Mouse (Mus musculus): Measurements from ENCODE around the gene Kif18b.

The Kif18b gene

DNA sequence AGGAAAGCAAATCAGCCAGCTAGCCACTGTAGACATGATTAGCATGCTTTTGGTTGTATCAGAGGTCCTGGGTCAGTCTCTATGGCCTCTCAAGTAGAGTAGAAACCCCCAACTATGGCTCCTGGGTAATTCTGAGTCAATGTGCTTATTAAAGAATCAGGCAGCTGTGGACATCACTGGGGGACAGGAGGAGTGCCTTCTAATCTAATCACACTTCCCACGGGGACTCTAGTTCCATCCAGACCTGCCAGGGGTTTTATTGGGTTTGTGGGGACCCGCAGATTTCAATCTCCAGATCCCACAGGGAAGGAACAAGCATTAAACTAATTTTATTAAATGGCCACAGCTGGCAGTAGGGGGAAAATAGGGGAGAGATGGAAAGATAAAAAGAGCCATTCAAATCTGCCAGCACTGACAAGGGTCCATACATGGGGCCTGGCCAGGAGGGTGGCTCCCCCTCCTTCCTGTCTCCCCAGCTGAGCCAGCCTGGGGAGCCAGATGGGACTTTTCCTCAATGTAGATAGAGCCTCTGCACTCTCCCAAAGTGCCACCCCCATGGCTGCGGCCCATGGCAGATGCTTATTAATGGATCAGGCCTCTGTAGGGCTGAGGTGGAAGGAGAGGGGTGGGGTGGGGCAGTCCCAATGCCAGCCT is 12.7 kb upstream of the Kif18b start:
- DNase-seq, result no peak

DNA sequence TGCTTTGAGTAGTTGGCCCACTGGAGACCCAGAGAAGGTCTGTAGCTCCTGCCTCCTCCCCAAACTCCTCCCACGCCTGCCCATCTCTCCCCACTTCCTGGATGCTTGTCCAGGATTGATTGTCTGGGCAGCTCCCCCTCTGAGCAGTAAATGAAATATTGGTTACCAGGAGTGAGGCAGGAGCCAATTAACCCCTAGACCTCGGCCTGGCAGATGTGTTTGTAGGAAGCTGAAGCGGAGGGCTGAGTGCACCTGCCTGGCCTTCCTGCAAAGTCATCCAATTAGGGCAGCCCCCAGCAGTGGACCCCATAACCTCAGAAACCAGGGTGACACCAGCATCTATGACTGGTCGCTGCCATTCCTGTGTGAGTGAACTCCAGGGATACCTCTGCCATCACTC is 11.3 kb upstream of the Kif18b start:
- no peak for DNase-seq

DNA sequence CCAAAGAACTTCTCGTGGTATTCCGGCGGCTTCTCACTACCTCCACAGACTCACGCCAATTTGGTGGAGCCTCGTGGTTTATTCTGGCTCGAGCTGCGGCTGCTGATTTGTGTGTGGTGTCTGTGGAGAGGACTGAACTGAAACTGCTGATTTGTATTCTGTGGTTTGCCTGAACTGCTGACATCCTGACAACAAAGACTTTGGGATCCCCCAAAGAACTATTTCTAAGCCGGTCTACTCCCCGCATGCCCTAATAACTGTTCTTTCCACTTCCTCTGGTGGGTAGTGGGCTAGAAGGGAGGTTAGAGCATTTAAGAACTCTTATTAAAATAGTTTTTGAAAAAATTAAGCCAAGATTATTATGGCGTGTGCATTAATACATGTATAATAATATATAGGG is 5.7 kb upstream of the Kif18b start:
- no peak for DNase-seq

DNA sequence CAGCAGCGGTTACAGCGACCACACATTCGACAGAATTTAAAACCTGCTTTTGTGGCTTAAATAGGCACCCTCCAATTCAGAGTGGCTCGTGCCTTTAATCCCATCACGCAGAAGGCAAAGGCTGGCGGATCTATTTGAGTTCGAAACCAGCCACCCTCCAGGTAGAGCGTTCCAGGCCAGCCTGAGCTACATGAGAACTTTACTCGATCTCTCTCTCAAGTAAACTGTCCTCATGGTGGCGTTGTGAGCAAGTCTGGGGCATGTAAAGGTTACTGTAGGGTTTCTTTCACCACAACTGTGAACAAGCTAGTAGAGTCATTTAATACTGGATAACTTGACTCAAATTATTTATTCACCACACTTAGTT is 410 bp upstream of the Kif18b start:
- no peak for DNase-seq

DNA sequence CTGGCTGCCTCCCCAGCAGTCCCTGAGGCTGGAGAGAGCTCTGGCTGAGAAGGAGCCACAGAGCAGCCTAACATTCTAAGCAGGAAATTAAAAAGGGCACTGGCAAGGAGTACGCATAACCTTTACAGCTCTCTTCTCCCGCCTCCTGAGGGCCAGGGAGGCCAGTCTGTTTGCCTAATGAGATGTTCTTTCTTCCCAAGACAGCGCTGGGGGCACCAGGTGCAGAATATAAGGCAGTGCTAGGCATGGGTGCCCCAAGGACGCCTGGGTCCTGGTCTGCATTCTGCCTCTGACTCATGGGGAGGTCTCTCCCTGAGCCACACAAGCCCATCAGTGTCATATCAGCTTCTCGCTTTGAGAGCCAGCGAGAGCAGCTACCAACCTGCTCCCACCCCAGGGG is 3.4 kb downstream of the Kif18b start:
- DNase-seq, result peak; percentile 70

DNA sequence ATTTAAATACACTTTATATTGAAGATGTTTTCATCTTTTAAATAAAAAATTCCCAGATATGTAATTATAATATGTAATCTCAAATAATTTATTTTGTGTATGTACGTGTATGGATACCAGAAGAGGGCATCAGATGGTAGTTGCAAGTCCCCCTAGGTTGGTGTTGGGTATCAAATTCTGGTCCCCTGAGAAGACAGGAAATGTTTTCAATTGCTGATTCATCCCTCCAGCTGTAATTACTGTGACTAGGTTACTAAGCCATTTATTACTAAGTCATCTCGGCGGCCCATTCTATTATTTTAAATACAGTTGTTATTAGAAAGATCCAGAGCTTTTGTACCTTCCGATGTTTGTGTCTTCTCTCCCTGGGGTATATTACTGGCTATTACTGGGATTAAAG is 6.8 kb downstream of the Kif18b start:
- peak; percentile 4 for DNase-seq

DNA sequence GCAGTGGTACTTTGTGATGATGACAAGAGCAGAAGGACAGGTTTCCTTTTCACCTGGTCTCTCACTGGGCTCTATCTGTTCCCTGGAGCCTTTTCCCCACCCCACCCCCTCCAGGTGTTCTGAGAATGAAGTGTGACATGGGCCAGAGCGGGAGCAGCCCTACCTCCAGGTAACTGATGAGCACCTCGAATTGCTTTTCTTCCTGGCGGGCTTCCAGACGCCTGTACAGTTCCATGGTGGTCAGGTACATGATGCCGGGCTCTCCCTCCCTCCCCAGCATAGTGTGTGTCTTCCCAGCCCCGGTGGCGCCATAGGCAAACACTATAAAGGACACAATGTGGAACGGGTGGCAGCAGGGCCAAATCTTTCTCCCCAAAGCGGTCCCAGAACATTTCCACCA is 9.5 kb downstream of the Kif18b start:
- DNase-seq, result peak; percentile 84

DNA sequence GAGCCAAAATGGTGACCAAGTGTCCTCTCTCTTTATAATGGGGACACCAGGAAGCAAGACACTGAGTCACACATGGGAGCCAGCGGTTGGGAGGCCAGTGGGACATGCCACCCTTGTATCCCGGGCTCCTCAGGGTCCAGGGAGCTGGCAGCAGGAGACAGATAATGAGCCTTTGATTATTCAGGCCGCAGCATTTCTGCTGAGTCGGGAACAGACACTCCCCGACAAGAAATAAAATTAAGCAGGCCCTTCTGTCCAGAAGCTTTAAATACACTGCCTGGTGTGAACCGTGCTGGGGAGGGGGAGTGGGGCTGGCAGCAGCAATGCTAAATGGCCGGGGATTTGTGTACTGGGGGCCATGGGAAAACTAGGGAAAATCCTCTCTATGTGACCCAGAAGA is 13.5 kb downstream of the Kif18b start:
- peak; percentile 62 for DNase-seq

DNA sequence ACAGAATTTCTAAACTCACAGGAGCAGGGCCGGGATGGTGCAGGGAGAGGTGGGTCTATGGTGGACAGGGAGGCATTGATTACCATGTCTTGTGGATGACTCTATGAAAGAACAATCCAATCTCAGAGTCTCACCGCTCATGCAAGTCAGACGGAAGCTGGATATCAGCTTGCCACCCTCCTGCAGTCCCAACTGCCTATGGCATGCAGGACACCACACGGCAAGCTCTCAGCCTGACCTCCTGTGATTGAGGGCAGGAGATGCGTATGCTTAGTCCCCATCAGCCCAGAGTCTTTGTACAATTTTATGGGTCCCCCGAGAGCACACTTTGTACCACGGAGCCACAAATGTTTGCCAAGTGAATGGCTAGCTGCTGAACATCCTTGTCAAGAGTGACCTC is 21.3 kb downstream of the Kif18b start:
- peak; percentile 63 for DNase-seq

DNA sequence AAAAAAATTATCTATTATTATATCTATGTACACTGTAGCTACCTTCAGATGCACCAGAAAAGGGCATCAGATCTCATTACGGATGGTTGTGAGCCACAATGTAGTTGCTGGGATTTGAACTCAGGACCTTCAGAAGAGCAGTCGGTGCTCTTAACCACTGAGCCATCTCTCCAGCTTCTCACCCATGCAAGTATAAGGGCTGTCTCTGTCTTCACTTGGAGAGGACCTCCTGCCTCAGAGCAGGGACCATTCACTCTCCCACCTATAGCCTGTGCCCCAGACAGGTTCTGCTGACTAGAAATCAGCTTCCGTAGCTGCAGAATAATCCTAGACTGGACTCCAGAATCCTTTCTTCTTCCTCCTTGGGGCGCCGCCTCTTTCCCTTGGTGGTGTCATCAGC is 22.8 kb downstream of the Kif18b start:
- DNase-seq, result no peak

DNA sequence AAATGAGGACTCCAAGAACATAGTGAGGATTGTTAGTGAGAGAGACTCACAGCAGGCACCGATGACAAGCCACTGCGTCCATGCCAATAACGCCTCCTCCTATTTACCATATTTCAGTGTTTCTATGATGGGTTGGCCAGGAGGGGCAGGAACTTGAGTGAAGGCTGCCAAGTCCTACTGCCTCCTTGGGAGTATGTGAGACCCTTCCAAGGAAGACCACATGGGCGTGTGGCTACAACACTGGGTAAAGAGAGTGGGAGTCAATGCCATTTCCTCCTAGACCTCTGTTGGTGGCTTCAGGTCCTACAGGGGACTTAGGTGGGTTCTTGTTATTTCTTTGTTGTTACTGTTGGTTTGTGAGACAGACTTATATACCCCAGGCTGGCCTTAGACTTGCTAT is 23.7 kb downstream of the Kif18b start:
- DNase-seq, result peak; percentile 84

DNA sequence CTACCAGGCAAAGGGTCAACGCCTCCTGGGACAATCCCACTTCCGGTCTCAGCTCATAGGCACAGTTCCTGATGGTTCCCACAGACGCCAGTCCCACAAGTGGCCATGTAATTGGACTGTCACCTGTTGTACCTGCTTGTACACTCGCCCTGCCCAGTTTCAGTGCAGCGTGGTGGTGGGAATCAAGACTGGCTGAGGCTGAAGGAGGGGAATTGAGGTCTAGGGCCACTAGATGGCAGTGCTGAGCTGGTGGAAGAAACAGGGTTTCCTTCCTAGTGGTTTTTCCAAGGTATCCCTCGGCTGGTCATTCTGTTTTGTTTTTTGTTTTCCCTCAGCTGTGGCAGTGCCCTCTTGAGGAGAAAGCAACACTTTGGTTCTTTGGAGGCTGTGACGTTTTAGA is 24.2 kb downstream of the Kif18b start, which contains the start of gene Gfap:
Gene Gfap, minus strand, starts transcription at position 150 of the 400 bp plus-strand sequence.
- peak; percentile 95 for DNase-seq

DNA sequence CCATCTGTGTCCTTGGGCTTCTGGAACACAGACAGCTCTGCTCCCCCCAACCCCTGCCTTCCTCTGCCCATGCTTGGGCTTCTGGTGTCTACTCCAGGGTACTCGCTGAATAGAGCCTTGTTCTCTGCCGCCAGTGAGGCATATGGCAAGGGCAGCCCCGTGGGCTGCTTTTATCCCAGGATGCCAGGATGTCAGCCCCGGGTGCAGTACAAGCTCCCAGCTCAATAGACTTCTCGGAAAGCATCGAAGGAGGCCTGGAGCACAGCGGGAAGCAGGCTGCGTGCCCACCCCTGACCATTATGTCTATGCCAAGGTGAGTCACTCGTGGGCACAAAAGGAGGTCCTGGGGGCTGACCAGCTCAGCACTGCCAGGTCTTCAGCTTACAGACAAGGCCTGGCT is 26.5 kb downstream of the Kif18b start:
- DNase-seq, result peak; percentile 85

DNA sequence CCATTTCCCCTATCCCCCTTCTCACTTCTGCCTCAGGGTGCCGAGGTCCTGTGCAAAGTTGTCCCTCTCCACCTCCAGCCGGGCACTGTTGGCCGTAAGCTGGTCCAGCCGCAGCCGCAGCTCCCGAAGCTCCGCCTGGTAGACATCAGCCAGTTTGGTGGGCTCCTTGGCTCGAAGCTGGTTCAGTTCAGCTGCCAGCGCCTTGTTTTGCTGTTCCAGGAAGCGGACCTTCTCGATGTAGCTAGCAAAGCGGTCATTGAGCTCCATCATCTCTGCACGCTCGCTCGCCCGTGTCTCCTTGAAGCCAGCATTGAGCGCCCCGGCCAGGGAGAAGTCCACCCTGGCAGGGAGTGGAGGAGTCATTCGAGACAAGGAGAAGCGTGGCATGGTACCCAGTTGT is 28.3 kb downstream of the Kif18b start:
- no peak for DNase-seq

DNA sequence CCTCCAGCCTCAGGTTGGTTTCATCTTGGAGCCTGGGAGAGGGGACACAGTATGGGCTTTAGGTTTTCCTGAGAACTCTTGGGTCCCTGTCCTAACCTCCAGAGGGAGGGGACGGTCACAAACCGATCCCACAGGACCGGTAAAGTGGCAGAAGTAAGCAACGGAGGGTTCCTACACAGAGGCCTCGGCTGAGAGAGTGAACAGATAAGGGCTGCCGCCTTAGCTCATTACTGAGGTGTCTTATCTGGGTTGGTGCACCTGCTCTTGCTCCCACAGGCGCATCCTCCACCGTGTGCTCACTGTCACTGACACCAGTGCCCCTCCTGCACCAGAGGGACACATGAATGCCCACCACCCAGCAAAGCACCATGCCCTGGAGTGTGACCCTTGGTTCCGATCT is 29.1 kb downstream of the Kif18b start:
- DNase-seq, result peak; percentile 73

DNA sequence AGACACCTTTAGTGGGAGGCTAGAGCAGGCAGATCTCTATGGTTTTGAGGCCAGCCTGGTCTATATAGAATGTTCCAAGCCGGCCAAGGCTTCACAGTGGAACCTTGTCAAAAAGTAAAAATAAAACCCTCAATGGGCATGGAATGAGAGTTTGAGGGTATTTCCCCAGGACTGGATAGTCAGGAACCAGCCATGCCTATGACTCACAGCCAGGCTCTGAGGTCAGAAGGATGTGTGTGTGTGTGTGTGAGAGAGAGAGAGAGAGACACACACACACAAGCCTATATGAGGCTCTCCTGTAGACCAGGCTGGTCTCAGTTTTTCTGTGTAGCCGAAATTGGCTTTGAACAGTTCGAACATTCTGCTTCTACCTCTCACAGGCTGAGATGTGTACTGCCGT is 30.2 kb downstream of the Kif18b start:
- DNase-seq, result no peak

DNA sequence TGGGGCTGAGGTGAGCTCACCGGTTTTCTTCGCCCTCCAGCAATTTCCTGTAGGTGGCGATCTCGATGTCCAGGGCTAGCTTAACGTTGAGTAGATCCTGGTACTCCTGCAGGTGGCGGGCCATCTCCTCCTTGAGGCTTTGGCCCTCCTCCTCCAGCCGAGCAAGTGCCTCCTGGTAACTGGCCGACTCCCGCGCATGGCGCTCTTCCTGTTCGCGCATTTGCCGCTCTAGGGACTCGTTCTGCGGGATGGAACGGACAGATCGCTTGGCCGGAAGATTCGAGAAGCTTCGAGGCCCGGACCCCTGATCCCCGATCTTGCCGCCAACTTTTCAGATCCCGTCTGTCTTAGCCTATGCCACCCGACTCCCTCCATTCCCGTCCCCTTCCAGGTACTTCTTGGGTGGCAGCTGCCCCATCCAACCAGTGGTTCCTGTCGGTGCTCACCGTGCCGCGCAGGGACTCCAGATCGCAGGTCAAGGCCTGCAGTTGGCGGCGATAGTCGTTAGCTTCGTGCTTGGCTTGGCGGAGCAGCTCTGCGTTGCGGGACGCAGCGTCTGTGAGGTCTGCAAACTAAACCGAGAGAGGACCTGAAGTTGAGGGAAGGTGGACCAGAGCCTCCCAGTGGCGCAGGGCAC is 31.8 kb downstream of the Kif18b start:
- peak; percentile 96 for DNase-seq

DNA sequence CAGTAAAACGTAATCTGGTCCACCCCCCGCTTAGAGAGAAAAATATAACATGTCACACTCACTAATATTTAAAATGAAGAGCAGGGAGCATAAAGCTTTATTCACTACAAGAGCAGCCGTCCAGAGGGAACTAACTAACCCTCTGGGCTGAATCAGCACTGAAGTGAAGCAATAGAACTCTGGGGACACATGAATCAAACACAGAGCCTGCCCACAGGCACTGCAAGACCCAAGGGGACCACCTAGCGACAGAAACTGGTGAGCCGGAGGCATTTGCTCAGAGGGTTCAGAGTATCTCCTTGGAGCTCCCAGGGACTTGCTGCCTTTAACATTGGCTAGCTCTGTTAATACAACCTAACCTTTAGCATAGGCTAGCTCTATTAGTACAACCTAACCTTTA is 34.8 kb downstream of the Kif18b start:
- DNase-seq, result no peak

DNA sequence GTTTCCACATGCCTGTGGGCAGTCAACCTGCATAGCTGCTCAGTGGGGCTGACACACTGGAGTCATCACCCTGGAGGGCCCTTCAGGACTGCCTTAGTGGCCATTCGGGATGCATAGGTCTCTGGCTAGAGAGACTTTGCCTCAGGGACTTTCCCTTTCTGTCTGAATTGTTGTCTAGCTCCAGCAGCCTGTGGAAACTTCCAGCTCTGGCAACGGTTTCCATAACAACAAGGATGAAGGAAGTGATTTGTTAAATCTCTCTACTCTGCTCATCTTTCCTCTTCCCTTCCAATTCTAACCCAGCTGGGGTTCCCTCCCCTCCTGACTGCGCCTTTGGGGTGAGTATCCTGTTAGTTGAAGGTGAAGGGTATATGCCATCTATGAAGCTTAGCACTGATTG is 36.8 kb downstream of the Kif18b start:
- no peak for DNase-seq

DNA sequence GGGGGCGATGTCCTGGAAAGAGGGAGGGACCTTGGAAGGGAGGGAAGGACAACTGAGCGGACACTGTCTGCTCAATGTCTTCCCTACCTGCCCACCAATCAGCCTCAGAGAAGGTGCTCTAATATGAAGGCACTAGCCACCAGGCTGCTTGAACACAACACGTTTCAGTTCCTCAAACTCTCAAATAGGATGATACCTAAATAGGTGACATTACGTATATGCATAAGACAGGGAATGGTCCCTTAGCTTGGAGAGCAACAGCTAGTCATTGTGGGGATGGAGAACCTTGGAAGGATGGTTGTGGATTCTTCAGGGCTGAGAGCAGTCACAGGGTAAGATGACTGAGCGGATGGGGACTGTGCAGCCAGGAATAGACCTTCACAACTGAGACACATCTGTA is 37.5 kb downstream of the Kif18b start:
- DNase-seq, result no peak

DNA sequence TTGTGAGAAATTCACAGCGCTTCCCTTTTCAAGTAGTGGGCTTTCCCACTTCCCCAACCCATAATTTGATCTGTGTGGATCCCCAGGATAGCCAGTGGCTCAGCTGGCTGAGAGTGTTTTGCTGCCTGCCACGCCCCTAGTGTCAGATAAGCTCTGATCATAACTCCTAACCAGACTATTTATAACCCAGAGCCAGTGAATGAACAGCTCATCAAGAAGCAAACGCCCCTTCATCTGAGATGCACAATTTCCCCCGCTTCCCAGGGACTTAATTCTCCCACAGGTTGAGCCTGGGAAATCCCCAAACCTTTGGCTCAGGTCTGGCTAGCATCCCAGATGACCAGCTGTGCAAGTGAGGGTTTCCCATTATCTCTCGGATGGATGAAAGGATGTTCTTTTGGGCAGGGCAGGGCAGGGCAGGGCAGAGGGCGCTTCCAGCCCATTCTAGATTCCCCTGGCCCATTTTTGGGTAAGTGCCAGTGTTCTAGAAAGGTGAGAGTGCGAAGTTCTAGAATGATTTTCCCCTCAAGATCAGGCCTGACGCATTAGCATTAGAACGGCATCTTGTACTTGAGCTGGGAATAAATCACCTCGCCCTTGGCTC is 40.2 kb downstream of the Kif18b start, which contains the start of gene Fam187a:
Gene Fam187a, plus strand, starts transcription at position 554 of the 604 bp plus-strand sequence.
- DNase-seq, result no peak

DNA sequence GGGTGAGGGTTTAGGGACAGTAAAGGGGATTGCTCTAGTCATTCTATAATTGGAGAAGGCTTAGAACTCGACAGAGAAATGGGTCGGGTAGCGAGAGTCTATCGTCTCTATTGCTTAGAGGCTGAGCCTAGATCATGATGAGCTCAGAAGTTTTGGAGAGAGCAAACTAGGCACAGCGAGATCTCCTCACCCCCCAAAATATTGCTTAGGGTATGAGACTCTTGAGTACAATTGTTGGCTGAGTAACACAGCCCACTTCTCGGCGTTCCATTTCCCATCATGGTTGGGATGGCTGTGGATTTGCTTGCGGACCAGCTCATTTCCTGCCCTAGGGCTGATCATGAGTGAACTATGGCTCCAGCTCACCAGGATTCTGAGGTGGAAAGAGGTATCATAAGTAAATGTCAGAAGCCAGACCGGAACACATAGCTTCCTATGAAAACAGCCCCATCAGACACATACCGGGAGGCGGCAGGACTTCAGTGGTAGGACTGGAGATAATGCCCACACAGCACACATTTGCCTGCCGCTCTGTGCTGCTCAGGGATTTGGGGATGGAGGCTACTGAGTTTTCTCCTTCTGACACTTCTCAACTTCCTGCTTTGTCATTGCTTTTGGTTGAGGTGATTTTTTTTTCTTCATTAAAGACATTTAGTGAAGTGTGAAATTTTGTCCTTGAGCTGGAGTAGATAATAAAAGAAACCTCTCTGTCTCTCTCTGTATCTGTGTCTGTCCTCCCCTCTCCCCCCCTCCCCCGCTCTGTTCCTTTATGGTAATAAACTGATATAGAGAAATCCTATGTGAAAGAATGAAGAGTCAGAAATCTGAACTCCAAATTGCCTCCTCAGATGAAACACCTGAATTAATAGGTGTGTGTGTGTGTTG is 43.4 kb downstream of the Kif18b start:
- DNase-seq, result no peak

DNA sequence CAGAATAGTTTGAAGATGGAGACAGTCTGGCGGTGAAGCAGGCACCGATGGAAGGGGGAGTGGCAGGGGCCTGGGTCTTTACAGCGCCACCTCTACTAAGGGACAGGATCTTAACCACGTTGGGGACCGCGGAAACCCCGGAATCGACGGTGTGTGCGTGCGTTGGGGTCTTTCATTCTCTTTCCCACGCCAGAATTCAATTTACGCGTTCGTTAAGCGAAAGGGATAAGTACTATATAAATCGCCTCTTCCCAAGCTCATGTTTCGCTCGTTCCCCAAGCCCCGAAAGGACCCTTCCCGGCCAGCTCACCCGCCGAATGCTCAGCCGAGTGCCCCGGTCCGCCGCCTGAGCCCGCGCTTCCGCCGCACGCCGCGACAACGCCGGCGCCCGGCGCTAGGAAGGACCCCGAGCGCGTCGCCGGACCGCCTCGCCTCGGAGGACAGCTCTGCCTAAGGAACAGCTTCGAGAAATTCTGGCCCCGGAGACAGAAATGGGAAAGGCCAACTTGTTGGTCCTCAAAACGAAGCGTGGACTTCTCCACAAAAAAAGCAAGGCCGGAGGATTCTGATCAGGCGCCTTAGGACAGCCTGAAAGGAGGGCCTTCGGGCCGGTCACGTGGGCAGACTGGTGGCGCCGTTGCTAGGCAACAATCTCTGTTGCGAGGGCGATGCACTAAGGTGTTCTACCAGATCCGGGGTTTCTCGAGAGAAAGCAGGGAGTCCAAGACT is 44.2 kb downstream of the Kif18b start, which contains the start of the genes Eftud2 and Ccdc103:
Gene Eftud2, minus strand, starts transcription at position 401 of the 729 bp plus-strand sequence.
Gene Ccdc103, plus strand, starts transcription at position 620 of the 729 bp plus-strand sequence.
- peak; percentile 99 for DNase-seq

Data from heart, adult 11 months (tissue).